Mouse (Mus musculus): ENCODE results near the gene Barx1.

Barx1 gene

GRCm38 (mm10) chr13:48662431-48663143, at the start of gene Barx1:
TSS of gene Barx1 (plus strand) at chr13:48662998.
- in situ Hi-C loops (cut with MboI; ENCODE audit: low pct_unique_long_range_greater_than_20kb in 1 of 2, low sequenced_read_pairs in 2 of 2, unreplicated experiment in 1 of 2): loop anchor here in 1 of 2 experiments (10.0 to 25.0 kb wide), 2 partner anchors 350 to 492 kb away; no protein-coding TSS in a partner anchor

DNA sequence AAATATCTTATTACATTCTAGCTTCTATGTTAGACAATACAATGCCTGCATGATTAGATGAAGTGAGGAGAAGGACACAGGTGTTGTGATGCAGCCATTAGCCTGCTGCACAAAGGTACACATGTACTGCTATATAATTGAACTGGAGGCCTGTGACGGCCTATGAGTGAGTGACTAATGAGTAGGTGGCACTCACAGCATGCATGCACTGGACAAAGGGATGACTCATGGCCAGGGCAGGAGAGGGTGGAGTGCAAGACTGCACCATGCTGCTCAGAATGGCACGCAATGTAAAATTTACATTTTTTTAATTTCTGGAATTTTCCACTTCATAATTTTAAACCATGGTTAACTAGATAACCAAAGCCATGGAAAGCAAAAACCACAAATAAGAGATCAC, 48.3 kb upstream of the Barx1 start:
- in situ Hi-C loops (cut with MboI; ENCODE audit: low pct_unique_long_range_greater_than_20kb in 1 of 2, low sequenced_read_pairs in 2 of 2, unreplicated experiment in 1 of 2): no loop called here

- in situ Hi-C loops (cut with MboI; ENCODE audit: low pct_unique_long_range_greater_than_20kb in 1 of 2, low sequenced_read_pairs in 2 of 2, unreplicated experiment in 1 of 2): no loop called here
These were observed 45.0 kb upstream of the Barx1 start for GRCm38 (mm10) chr13:48617774-48618173.

DNA sequence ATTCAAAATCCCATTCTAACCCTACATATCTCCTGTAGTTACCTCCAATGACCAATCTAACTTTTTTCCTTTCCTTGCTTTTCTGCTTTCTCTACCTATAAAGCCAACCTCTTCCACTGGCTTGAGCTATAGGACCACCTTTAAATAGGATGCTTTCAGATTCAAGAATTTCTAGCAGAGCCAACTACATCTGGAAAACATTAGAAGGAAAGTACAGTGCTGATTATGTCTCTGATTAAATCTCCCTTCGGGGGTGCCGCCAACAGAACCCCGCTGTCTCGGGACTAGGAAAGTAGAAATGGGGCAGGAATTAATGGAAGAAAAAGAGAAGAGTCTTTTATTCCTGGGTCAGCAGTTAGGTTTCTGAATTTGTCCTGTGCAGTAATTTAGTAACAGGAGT, 43.9 kb upstream of the Barx1 start:
- in situ Hi-C loops (cut with MboI; ENCODE audit: low pct_unique_long_range_greater_than_20kb in 1 of 2, low sequenced_read_pairs in 2 of 2, unreplicated experiment in 1 of 2): no loop called here

DNA sequence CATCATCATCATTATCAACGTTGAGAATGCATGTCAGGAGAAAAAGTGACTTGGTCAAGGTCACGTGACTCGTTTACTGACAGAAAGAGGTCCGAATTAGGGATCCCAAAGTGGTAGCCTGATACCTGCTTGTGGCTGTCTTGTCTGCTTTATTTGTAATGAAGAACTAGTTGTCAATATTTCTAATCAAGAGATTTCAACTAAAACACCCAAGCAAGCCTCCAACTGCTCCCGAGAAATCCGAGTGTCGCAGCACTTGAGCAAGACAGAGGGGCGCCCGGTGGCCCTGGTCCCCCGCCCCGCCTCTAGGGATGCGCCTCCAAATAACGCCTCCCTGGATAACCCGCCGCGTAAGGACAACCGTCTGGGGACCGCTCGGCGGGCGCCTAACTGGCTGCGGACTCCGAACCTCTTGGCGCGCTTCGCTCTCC, 37.8 kb upstream of the Barx1 start:
- in situ Hi-C loops (cut with MboI; ENCODE audit: low pct_unique_long_range_greater_than_20kb in 1 of 2, low sequenced_read_pairs in 2 of 2, unreplicated experiment in 1 of 2): no loop called here

DNA sequence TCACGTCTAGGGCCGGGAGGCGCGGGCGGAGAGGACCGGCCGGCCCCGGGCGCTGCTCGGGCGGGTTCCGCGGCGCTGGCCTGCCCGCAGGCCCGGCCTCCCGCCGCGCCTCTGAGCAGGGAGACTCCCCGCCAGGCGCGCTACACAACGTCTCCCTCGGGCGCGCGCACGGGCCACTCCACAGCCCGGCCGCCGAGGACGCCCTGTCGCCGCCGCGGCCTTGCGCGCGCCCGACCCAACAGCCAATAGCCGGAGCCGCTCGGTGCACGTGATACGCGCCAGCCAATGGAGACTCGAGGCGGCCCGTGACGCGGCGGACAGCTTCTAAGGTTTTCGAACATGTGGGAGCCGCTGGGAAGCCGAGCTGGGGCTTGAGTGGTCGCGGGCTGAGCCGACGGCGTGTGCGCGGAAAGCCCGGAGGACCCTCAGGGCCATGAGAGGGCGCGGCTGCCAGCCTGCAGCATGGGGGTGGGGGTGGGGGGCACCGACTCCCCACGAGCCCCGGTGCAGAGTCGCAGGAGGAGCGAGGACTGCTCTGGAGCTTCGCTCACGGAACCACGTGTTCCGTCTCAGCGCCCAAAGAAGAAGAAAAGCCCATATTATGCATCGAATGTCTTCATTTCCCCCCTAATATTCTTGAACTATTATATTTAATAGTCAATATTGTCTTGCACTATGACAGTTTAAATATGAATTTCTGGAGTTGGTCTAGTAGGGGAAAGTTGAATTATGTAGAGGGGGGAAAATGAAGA, 37.2 kb upstream of the Barx1 start, which contains the start of gene Ptpdc1:
Gene Ptpdc1 (minus strand): TSS at position 232 of the 752 bp plus-strand sequence.
- in situ Hi-C loops (cut with MboI; ENCODE audit: low pct_unique_long_range_greater_than_20kb in 1 of 2, low sequenced_read_pairs in 2 of 2, unreplicated experiment in 1 of 2): no loop called here

DNA sequence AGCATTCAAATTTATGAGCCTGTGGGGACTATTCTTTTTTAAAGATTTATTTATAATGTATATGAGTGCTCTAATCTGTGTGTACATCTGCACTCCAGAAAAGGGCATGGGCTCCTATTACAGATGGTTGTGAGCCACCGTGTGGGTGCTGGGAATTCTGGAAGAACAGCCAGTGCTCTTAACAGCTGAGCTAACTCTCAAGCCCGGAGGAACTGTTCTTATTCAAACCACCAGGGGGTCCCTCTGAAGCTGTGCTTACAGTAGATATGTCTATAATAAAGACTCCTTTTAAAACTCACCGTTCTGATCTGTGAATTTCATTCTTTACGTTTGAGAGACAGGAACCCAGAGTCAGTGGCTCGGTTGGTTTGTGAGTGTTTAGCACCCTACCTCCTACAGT, 31.1 kb upstream of the Barx1 start:
- in situ Hi-C loops (cut with MboI; ENCODE audit: low pct_unique_long_range_greater_than_20kb in 1 of 2, low sequenced_read_pairs in 2 of 2, unreplicated experiment in 1 of 2): no loop called here

- in situ Hi-C loops (cut with MboI; ENCODE audit: low pct_unique_long_range_greater_than_20kb in 1 of 2, low sequenced_read_pairs in 2 of 2, unreplicated experiment in 1 of 2): loop anchor here in 1 of 2 experiments (5.0 kb wide), 1 partner anchor 105 kb away; no protein-coding TSS in a partner anchor
These were observed 25.1 kb upstream of the Barx1 start for GRCm38 (mm10) chr13:48637706-48638105.

DNA sequence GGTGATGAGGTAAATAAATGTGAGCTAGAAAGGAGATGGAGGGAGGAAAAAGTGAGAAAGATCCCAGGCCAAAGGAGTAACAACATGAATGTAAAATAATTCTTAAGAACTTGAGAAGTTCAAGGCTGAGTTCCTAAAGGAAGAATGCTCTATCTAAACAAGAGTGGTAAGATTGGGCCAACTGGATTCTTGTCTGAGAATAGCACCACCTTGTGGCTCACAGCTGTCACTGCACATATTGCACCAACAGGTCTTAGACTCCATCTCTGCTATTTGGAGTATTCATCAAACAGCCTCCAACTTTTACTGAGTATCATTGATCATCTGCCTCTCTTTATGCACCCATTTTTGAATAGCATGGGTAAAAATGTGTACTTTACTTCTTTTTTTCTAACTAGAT, 23.2 kb upstream of the Barx1 start:
- in situ Hi-C loops (cut with MboI; ENCODE audit: low pct_unique_long_range_greater_than_20kb in 1 of 2, low sequenced_read_pairs in 2 of 2, unreplicated experiment in 1 of 2): loop anchor here in 1 of 2 experiments (5.0 kb wide), 1 partner anchor 107 kb away; no protein-coding TSS in a partner anchor

DNA sequence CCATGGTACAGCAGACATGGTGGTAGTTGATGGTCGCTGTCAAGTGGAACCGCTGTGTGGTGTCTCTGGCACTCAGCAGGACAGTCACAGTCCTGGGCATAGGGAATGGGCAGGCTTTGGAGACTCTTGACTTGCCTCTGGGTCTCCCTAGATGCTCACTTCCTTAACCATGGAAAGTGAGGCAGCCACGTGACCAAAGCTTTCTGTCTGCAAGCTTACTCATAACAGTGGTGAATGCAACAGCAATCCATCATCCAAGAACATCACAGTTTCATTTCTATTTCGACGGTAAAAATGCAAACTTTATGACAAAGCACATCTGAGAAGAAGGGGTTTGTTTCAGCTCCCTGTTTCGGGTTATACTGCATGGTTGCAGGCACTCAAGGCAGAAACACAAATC, 19.7 kb upstream of the Barx1 start:
- in situ Hi-C loops (cut with MboI; ENCODE audit: low pct_unique_long_range_greater_than_20kb in 1 of 2, low sequenced_read_pairs in 2 of 2, unreplicated experiment in 1 of 2): loop anchor here in 1 of 2 experiments (5.0 kb wide), 1 partner anchor 116 kb away; no protein-coding TSS in a partner anchor

DNA sequence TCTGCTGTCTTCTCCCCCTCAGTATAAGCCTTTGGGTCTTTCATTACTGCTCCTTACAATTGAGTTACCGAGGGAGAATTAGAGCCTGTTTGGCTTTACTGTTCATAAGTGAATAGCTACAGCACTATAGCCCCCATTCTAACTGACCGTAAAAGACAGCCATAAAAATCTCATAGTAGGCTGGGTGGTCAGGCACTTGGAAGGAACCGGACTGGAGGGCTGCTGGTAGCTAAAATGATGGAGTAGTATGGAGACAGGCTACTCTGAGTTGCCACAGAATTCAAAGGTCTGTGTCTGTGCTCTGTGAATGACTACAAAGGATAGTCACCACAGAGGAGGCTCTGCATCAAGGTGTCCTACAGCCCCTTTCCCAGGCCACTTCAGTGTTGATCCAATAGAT, 18.8 kb upstream of the Barx1 start:
- in situ Hi-C loops (cut with MboI; ENCODE audit: low pct_unique_long_range_greater_than_20kb in 1 of 2, low sequenced_read_pairs in 2 of 2, unreplicated experiment in 1 of 2): loop anchor here in 1 of 2 experiments (5.0 kb wide), 1 partner anchor 117 kb away; no protein-coding TSS in a partner anchor

GRCm38 (mm10) chr13:48646696-48647095, 16.1 kb upstream of the Barx1 start:
- in situ Hi-C loops (cut with MboI; ENCODE audit: low pct_unique_long_range_greater_than_20kb in 1 of 2, low sequenced_read_pairs in 2 of 2, unreplicated experiment in 1 of 2): no loop called here

DNA sequence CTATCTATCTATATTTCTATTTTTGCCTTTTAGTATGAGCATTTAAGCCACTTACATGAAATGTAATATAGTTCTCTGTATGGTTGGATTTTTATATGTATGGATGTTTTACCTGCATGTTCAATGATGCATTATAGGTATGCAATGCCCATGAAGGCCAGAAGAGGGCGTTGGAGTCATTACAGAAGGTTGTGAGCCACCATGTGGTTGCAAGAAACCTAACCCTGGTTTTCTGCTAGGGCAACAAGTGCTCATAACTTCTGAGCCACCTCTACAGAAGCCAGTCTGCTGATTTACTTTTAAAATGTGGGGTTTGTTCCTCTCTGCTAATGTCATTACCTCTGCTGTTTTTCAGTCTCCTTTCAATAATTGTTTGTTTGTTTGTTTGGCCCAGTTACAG, 12.2 kb upstream of the Barx1 start:
- in situ Hi-C loops (cut with MboI; ENCODE audit: low pct_unique_long_range_greater_than_20kb in 1 of 2, low sequenced_read_pairs in 2 of 2, unreplicated experiment in 1 of 2): loop anchor here (5.0 to 25.0 kb wide), 4 partner anchors 154 to 372 kb away; no protein-coding TSS in a partner anchor

DNA sequence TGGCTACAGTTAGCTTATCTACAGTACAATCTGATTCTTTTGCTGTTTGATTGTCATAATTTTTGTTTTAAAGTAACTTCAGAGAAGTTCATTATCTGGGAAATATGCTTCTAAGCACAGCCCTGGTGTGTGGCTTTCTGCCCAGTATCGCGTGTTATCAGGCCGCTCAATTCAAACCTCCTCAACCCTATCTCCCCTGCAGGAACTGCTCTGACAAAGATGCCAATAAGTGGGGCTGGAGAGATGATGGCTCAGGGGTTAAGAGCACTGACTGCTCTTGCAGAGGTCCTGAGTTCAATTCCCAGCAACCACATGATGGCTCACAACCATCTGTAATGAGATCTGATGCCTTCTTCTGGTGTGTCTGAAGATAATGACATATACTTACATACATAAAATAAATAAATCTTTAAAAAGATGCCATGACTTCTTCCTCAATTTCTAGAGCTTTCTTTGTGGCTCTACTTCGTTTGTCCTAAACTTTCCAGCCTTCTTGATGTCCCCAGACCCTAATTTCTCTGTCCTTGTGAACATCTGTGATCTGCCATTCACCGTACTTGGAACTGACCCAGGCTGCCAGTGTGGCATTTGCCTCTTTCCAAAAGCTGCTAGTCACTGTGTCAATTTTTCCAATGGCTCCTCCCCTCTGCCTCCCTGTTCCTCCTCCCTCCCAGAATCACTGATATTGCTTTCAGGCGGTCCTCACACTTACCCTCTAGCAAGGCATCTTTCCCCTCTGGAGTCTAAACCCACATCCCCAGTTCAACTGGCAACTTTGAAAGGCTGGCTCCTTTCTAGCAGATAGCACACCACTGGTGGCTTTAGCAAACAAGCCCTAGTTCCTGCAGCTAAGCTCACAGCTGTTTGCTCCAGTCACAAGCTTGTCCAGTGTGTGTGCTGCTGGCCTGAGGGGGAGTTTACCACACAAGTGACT, 11.4 kb upstream of the Barx1 start:
- in situ Hi-C loops (cut with MboI; ENCODE audit: low pct_unique_long_range_greater_than_20kb in 1 of 2, low sequenced_read_pairs in 2 of 2, unreplicated experiment in 1 of 2): loop anchor here (5.0 to 25.0 kb wide), 4 partner anchors 153 to 371 kb away; no protein-coding TSS in a partner anchor

- in situ Hi-C loops (cut with MboI; ENCODE audit: low pct_unique_long_range_greater_than_20kb in 1 of 2, low sequenced_read_pairs in 2 of 2, unreplicated experiment in 1 of 2): loop anchor here (5.0 to 25.0 kb wide), 4 partner anchors 151 to 368 kb away; no protein-coding TSS in a partner anchor
These were observed 8.7 kb upstream of the Barx1 start for GRCm38 (mm10) chr13:48653788-48654770.

- in situ Hi-C loops (cut with MboI; ENCODE audit: low pct_unique_long_range_greater_than_20kb in 1 of 2, low sequenced_read_pairs in 2 of 2, unreplicated experiment in 1 of 2): loop anchor here (5.0 to 25.0 kb wide), 3 partner anchors 149 to 357 kb away; no protein-coding TSS in a partner anchor
These were observed 7.2 kb upstream of the Barx1 start for GRCm38 (mm10) chr13:48655637-48656036.

DNA sequence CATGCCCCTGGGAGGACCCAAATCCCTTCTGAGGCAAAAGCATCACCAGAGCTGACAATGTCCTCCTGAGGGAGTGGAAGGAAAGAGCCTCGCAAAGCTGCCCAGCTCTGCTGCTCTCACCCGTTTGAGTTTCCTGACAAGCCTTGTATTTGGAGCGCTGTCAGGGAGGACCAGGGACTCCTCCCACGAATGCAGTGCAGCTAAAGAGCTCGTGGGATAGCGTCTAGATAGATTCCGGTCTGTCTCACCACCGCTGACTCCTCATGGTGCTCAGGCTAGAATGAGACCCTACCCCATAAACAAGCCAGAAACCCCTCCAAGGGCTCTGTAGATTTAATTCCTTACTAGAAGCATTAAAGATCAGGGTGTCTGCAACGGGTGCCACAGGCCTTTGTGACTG, 5.0 kb upstream of the Barx1 start:
- in situ Hi-C loops (cut with MboI; ENCODE audit: low pct_unique_long_range_greater_than_20kb in 1 of 2, low sequenced_read_pairs in 2 of 2, unreplicated experiment in 1 of 2): loop anchor here (5.0 to 25.0 kb wide), 3 partner anchors 147 to 355 kb away; no protein-coding TSS in a partner anchor

All from mouse embryonic stem cell (cell line).